Mouse (Mus musculus): Measurements from ENCODE around the gene Entpd7. TPM values are rescaled to one million over a fixed set of nuclear protein-coding genes. Genes with fewer than 3 reads are reported as not detected.
A peak's percentile ranks its signal among the peaks of the same experiment; 100 is the strongest.

The Entpd7 gene
- polyA plus RNA-seq, 1 experiment from 2014 or later = 11.3 TPM

DNA sequence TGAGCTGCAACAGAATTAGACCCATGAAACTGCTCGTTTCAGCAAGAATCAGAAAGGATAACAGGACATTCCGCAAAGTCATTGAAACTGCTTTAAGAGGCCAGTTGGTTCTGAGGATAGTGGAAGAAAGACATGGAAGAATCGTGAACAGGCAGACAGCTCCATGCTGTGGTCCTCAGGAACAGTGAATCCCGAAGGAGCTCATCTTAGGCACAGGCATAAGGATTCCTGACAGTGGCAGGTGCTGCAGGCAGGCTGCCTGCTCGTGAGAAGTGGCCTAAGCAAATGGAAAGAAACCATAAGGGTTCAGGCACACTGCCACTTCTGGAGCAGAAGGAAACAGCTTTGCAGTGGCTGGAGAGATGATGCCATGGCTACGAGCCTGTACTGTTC, 10.3 kb downstream of the Entpd7 start:
- ATAC-seq (replicated peaks; ENCODE audit: low FRiP score, low read depth) (no peak), DNase-seq (ENCODE audit: low spot score) (no peak)
- H3K4me3 ChIP-seq (replicated peaks; ENCODE audit: low read depth, low read length) = no peak overlapping the region
- no peak overlapping the region for H3K9ac ChIP-seq (ENCODE audit: low read depth, low read length)
- H3K27ac ChIP-seq = 0 out of 2 replicates have a peak overlapping the region, but pooled peaks have one; percentile 10
- no peaks in the 10 kb centered on the region for H3K27me3 ChIP-seq (ENCODE audit: insufficient read depth, low read length)
- H3K36me3 ChIP-seq (ENCODE audit: insufficient read depth, low read length) = peaks cover 5% of the 10 kb centered on the region; the same call in 1 of the 2 replicates
- TF ChIP-seq CTCF (IDR thresholded peaks at IDR 0.05; ENCODE audit: low read depth) = no peak
- H3K4me1 ChIP-seq (replicated peaks; ENCODE audit: insufficient read depth, low read length) = no peaks in the 10 kb centered on the region
- H3K4me2 ChIP-seq (ENCODE audit: low read length) = no peak overlapping the region
- no peaks in the 10 kb centered on the region for H3K9me3 ChIP-seq (replicated peaks; ENCODE audit: low read length)
- WGBS = 81% methylated on average over 6 of the region's 6 CpGs

DNA sequence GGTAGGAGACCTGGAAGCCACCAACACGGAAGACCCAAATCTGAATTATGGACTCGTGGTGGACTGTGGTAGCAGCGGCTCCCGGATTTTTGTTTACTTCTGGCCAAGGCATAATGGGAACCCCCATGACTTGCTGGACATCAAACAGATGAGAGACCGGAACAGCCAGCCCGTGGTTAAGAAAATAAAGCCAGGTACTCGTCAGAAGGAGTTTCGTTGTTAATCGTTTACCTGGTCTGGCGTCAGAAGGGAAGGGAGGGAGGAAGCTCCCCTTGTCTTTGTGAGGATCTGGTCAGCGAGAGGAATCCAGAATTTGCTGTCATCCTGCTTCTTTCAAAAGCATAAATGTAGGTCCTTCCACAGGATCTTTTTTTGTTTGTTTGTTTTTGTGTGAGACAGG, 14.7 kb downstream of the Entpd7 start:
- DNase-seq (ENCODE audit: low spot score) = no peak
- Histone ChIP-seq H3K27me3 (ENCODE audit: insufficient read depth, low read length) (no peaks in the 10 kb centered on the region), H3K4me2 (ENCODE audit: low read length) (no peak overlapping the region), H3K36me3 (ENCODE audit: insufficient read depth, low read length) (peaks cover 13% of the 10 kb centered on the region; the same call in 1 of the 2 replicates), H3K9ac (ENCODE audit: low read depth, low read length) (no peak overlapping the region), H3K27ac (no peak overlapping the region), H3K4me1 (replicated peaks; ENCODE audit: insufficient read depth, low read length) (no peaks in the 10 kb centered on the region), H3K4me3 (replicated peaks; ENCODE audit: low read depth, low read length) (no peak overlapping the region), H3K9me3 (replicated peaks; ENCODE audit: low read length) (no peaks in the 10 kb centered on the region)
- no peak for TF ChIP-seq CTCF (IDR thresholded peaks at IDR 0.05; ENCODE audit: low read depth)
- 63% methylated on average over 11 of the region's 11 CpGs for WGBS
- ATAC-seq (replicated peaks; ENCODE audit: low FRiP score, low read depth) = no peak

DNA sequence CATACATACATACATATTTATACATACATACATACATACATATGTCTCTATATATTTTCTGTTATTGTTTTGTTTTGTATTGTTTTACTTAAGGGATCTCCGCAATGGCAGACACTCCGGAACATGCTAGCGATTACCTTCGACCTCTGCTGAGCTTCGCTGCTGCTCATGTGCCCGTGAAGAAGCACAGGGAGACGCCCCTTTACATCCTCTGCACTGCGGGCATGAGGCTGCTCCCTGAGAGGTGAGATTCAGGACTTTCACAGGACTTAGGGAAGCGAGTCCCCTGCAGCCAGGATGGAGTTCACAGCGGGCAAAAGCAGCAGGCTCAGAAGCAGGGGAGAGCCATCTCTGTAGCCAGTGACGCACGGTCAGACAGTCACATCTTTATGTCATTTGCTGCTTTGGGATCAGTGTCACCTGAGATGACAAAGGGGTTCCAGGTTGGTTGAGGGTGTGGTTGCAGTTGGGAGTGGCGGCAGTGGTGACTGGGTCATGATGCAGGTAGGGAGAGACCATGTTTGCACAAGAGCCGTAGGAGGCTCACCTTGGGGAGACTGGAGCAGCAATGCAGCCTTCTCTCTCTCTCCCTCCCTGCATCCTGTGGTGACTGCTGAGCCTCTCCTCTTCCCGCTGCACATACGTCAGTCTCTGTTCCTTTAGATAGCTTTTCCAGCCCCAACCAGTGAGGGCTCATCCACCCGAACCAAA, 15.5 kb downstream of the Entpd7 start:
- no peaks in the 10 kb centered on the region for H3K4me1 ChIP-seq (replicated peaks; ENCODE audit: insufficient read depth, low read length)
- H3K9me3 ChIP-seq (replicated peaks; ENCODE audit: low read length) = no peaks in the 10 kb centered on the region
- no peak overlapping the region for H3K9ac ChIP-seq (ENCODE audit: low read depth, low read length)
- no peaks in the 10 kb centered on the region for H3K27me3 ChIP-seq (ENCODE audit: insufficient read depth, low read length)
- H3K4me3 ChIP-seq (replicated peaks; ENCODE audit: low read depth, low read length) = no peak overlapping the region
- WGBS = 71% methylated on average over 17 of the region's 17 CpGs
- DNase-seq (ENCODE audit: low spot score) (no peak), ATAC-seq (replicated peaks; ENCODE audit: low FRiP score, low read depth) (no peak)
- H3K27ac ChIP-seq = no peak overlapping the region
- peaks cover 13% of the 10 kb centered on the region; the same call in 1 of the 2 replicates for H3K36me3 ChIP-seq (ENCODE audit: insufficient read depth, low read length)
- H3K4me2 ChIP-seq (ENCODE audit: low read length) = no peak overlapping the region
- TF ChIP-seq CTCF (IDR thresholded peaks at IDR 0.05; ENCODE audit: low read depth) = no peak

DNA sequence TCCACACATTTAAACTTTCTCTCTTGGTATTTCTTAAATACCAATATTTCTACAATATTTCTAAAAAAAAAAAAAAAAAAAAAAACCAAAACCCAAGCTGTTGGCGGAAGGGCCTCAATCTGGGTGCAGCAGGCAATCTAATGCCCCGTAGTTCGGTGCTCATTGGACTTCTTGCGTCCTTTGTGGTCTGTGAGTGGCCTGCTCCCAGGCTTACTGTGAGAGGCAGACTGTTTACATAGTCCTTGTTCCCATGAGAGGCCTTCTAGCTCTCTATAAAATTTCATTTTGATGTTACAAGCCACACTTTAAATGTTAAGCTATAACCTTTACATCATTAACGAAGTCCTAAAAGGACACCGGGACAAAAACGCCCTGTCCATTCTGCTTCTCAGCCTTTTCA, 18.7 kb downstream of the Entpd7 start:
- no peaks in the 10 kb centered on the region for H3K9me3 ChIP-seq (replicated peaks; ENCODE audit: low read length)
- H3K9ac ChIP-seq (ENCODE audit: low read depth, low read length) = no peak overlapping the region
- no peak overlapping the region for H3K27ac ChIP-seq
- no peaks in the 10 kb centered on the region for H3K27me3 ChIP-seq (ENCODE audit: insufficient read depth, low read length)
- ATAC-seq (replicated peaks; ENCODE audit: low FRiP score, low read depth) = no peak
- no peak for DNase-seq (ENCODE audit: low spot score)
- H3K36me3 ChIP-seq (ENCODE audit: insufficient read depth, low read length) = peaks cover 13% of the 10 kb centered on the region; the same call in 1 of the 2 replicates
- H3K4me2 ChIP-seq (ENCODE audit: low read length) = no peak overlapping the region
- H3K4me3 ChIP-seq (replicated peaks; ENCODE audit: low read depth, low read length) = no peak overlapping the region
- TF ChIP-seq CTCF (IDR thresholded peaks at IDR 0.05; ENCODE audit: low read depth) = no peak
- 0 out of 2 replicates have a peak, but pooled peaks cover 4% of the 10 kb centered on the region for H3K4me1 ChIP-seq (replicated peaks; ENCODE audit: insufficient read depth, low read length)
- 94% methylated on average over 7 of the region's 7 CpGs for WGBS

DNA sequence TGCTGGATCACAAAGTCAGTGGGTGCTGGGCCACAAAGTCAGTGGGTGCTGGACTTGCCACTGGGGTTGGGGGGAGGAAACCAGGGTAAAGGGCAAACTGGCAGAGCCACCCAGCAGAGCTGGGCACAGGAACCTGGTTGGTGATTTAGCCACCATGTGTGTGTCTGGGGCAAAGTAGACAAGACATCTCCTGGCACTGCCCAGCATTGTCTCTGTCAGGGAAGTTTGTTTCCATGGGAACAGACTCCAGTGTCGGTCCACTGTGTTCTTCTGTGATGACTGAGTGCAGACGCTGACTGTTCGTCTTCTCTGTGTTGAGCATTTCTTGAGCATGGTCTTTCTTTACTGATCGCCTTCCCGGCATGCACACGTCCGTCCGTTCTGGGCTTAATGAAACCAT, 19.8 kb downstream of the Entpd7 start:
- no peak overlapping the region for H3K4me2 ChIP-seq (ENCODE audit: low read length)
- 74% methylated on average over 8 of the region's 8 CpGs for WGBS
- no peaks in the 10 kb centered on the region for H3K27me3 ChIP-seq (ENCODE audit: insufficient read depth, low read length)
- H3K4me3 ChIP-seq (replicated peaks; ENCODE audit: low read depth, low read length) = no peak overlapping the region
- H3K4me1 ChIP-seq (replicated peaks; ENCODE audit: insufficient read depth, low read length) = 0 out of 2 replicates have a peak, but pooled peaks cover 4% of the 10 kb centered on the region
- H3K9ac ChIP-seq (ENCODE audit: low read depth, low read length) = no peak overlapping the region
- H3K36me3 ChIP-seq (ENCODE audit: insufficient read depth, low read length) = peaks cover 13% of the 10 kb centered on the region; the same call in 1 of the 2 replicates
- H3K9me3 ChIP-seq (replicated peaks; ENCODE audit: low read length) = no peaks in the 10 kb centered on the region
- no peak for TF ChIP-seq CTCF (IDR thresholded peaks at IDR 0.05; ENCODE audit: low read depth)
- DNase-seq (ENCODE audit: low spot score) (no peak), ATAC-seq (replicated peaks; ENCODE audit: low FRiP score, low read depth) (no peak)
- no peak overlapping the region for H3K27ac ChIP-seq

DNA sequence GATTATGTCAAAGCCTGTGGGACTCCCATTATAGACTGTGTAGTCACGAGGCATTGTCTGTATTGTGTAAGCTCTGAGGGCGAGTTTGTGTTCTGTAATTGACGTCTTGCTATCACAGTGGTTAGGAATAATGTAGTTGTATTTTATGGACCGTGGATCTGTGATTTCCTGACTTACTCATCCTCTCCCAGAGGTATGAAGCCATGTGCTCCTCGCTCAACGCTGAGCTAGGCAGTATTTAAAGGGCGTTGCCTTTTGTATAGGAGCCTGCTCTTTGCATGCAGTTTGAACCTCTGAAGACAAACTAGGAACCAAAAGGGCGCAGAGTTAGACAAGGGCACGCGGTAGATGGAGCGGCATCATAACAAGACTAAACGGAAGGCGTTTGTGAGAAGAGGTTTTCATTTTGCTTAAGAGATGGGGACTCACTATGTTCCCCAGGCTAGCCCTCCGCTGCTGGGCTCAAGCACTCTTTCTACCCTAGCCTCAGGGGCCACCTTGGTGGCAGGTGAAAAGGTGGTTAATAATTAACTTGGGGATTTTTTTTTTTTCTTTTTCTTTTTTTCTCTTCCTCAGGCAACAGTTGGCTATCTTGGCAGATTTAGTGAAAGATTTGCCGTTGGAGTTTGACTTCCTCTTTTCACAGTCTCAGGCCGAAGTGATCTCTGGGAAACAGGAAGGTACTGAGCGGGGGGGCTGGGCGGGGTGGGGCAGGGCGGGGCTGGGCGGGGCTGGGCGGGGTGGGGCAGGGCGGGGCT, 21.9 kb downstream of the Entpd7 start:
- Histone ChIP-seq H3K4me2 (ENCODE audit: low read length) (no peak overlapping the region), H3K9me3 (replicated peaks; ENCODE audit: low read length) (no peaks in the 10 kb centered on the region), H3K27me3 (ENCODE audit: insufficient read depth, low read length) (no peaks in the 10 kb centered on the region), H3K9ac (ENCODE audit: low read depth, low read length) (no peak overlapping the region), H3K4me1 (replicated peaks; ENCODE audit: insufficient read depth, low read length) (0 out of 2 replicates have a peak, but pooled peaks cover 4% of the 10 kb centered on the region), H3K4me3 (replicated peaks; ENCODE audit: low read depth, low read length) (no peak overlapping the region), H3K36me3 (ENCODE audit: insufficient read depth, low read length) (peaks cover 12% of the 10 kb centered on the region; the same call in 1 of the 2 replicates), H3K27ac (peak overlapping the region; percentile 57)
- 49% methylated on average over 22 of the region's 22 CpGs for WGBS
- DNase-seq (ENCODE audit: low spot score) = no peak
- TF ChIP-seq CTCF (IDR thresholded peaks at IDR 0.05; ENCODE audit: low read depth) = no peak
- peak; percentile 23; the same call in 1 of the 2 replicates for ATAC-seq (replicated peaks; ENCODE audit: low FRiP score, low read depth)
